In genomic region chr14:74835010-74835409, GRCm38 (mm10) we compare ENCODE assay signal across 8 mouse cellular contexts.
DNase-seq lines count a peak whose midpoint lies in the region; ATAC-seq and TF ChIP-seq lines count a peak whose summit lies in the region.
"Had no signal": no experiment of that assay in that cellular context is flagged by ENCODE, and none has a peak within 500 bp of the region (broad histone marks: within the 10 kb centered on the region; RNA-seq: fewer than 3 reads in every experiment).

No protein-coding gene starts in this region.

- no peak for TF ChIP-seq EP300 in CH12.LX (IDR thresholded peaks at IDR 0.05; ENCODE audit: low read length)

- no peak overlapping the region for H3K4me2 ChIP-seq in hindbrain, postnatal 0 days (ENCODE audit: low read depth, low read length)
- no peak overlapping the region for H3K4me2 ChIP-seq in hindbrain, embryonic 11.5 days (replicated peaks; ENCODE audit: low read depth, low read length)
- no peak overlapping the region for H3K4me2 ChIP-seq in CH12.LX (ENCODE audit: insufficient read depth, low read depth, poor library complexity, severe bottlenecking)
- H3K4me2 ChIP-seq in liver, embryonic 15.5 days = no peak overlapping the region

- dilution Hi-C loops in CH12.LX (cut with MboI; ENCODE audit: extremely low pct_ligation_motif_present, extremely low pct_unique_long_range_greater_than_20kb, low sequenced_read_pairs) = no loop called here

- no peak overlapping the region for H3K4me3 ChIP-seq in hindbrain, postnatal 0 days (ENCODE audit: low read length)
- H3K4me3 ChIP-seq in hindbrain, embryonic 11.5 days (ENCODE audit: low read depth, low read length) = no peak overlapping the region
- H3K4me3 ChIP-seq in CH12.LX (replicated peaks in 1 of 3; ENCODE audit: low read depth in 2 of 3, low read length in 2 of 3, poor library complexity in 1 of 3) = no peak overlapping the region
- H3K4me3 ChIP-seq in liver, embryonic 15.5 days (replicated peaks) = no peak overlapping the region

- H3K9me3 ChIP-seq in hindbrain, postnatal 0 days (ENCODE audit: low read length) = no peaks in the 10 kb centered on the region
- H3K9me3 ChIP-seq in hindbrain, embryonic 11.5 days (ENCODE audit: control insufficient read depth, low read length) = no peaks in the 10 kb centered on the region
- no peaks in the 10 kb centered on the region for H3K9me3 ChIP-seq in CH12.LX (replicated peaks; ENCODE audit: low read length)
- no peaks in the 10 kb centered on the region for H3K9me3 ChIP-seq in liver, embryonic 15.5 days (replicated peaks)

- no peak for TF ChIP-seq POLR2A in CH12.LX (IDR thresholded peaks at IDR 0.05; ENCODE audit: low read depth, low read length)

- H3K27me3 ChIP-seq in hindbrain, postnatal 0 days (ENCODE audit: insufficient read depth, low read length) = no peaks in the 10 kb centered on the region
- no peaks in the 10 kb centered on the region for H3K27me3 ChIP-seq in hindbrain, embryonic 11.5 days (ENCODE audit: control insufficient read depth, insufficient read depth, low read length)
- no peaks in the 10 kb centered on the region for H3K27me3 ChIP-seq in CH12.LX (replicated peaks)
- no peaks in the 10 kb centered on the region for H3K27me3 ChIP-seq in liver, embryonic 15.5 days

- H3K9ac ChIP-seq in hindbrain, postnatal 0 days (replicated peaks; ENCODE audit: low read length) = no peak overlapping the region
- H3K9ac ChIP-seq in hindbrain, embryonic 11.5 days (ENCODE audit: low read depth, low read length) = no peak overlapping the region
- no peak overlapping the region for H3K9ac ChIP-seq in CH12.LX (ENCODE audit: insufficient read depth, low read depth)
- H3K9ac ChIP-seq in liver, embryonic 15.5 days = no peak overlapping the region

- DNase-seq in hindbrain, postnatal 0 days (ENCODE audit: low spot score) = no peak
- no peak for DNase-seq in hindbrain, embryonic 11.5 days (ENCODE audit: low spot score)
- DNase-seq in CD4-positive helper T cell, adult 2 months (ENCODE audit: low read depth, low spot score) = peak; percentile 40
- DNase-seq in CH12.LX (ENCODE audit: extremely low read depth) = no peak
- DNase-seq in left cerebral cortex, adult 9 months (ENCODE audit: low spot score in 2 of 2) = no peak
- DNase-seq in adrenal gland, adult 18-20 months (ENCODE audit: low spot score in 2 of 2) = no peak
- DNase-seq: cerebellum, adult 9-10 months had no signal

- no peaks in the 10 kb centered on the region for H3K36me3 ChIP-seq in hindbrain, postnatal 0 days (ENCODE audit: insufficient read depth, low read length)
- H3K36me3 ChIP-seq in hindbrain, embryonic 11.5 days (ENCODE audit: control insufficient read depth, insufficient read depth, low read length) = no peaks in the 10 kb centered on the region
- H3K36me3 ChIP-seq in CH12.LX (replicated peaks in 1 of 2; ENCODE audit: control insufficient read depth in 1 of 2, insufficient read depth in 1 of 2, low read length in 1 of 2) = peaks cover 5 to 67% of the 10 kb centered on the region in 2 experiments
- H3K36me3 ChIP-seq in liver, embryonic 15.5 days (replicated peaks) = no peaks in the 10 kb centered on the region

- ATAC-seq in hindbrain, postnatal 0 days = 0 out of 2 replicates have a peak, but pooled peaks have one; percentile 36
- no peak for ATAC-seq in hindbrain, embryonic 11.5 days (ENCODE audit: low FRiP score)
- 0 out of 2 replicates have a peak, but pooled peaks have one; percentile 9 for ATAC-seq in liver, embryonic 15.5 days (ENCODE audit: insufficient read depth)

- H3K4me1 ChIP-seq in hindbrain, postnatal 0 days (ENCODE audit: insufficient read depth, low read length) = peaks cover 3% of the 10 kb centered on the region; the same call in 1 of the 2 replicates
- H3K4me1 ChIP-seq in hindbrain, embryonic 11.5 days (replicated peaks; ENCODE audit: control insufficient read depth, insufficient read depth, low read length) = no peaks in the 10 kb centered on the region
- peaks cover 0 to 44% of the 10 kb centered on the region in 2 experiments; a peak in 2 of 4 replicates for H3K4me1 ChIP-seq in CH12.LX (ENCODE audit: control insufficient read depth in 1 of 2, insufficient read depth in 2 of 2)
- peaks cover 7% of the 10 kb centered on the region; the same call in 1 of the 2 replicates for H3K4me1 ChIP-seq in liver, embryonic 15.5 days (replicated peaks)

- H3K79me2 ChIP-seq in CH12.LX (replicated peaks; ENCODE audit: control insufficient read depth, extremely low read depth, insufficient read depth, poor library complexity, severe bottlenecking) = peaks cover 3% of the 10 kb centered on the region; the same call in 1 of the 2 replicates

- 62% methylated on average over 1 of the region's 1 CpGs for WGBS in hindbrain, postnatal 0 days
- 55% methylated on average over 1 of the region's 1 CpGs for WGBS in hindbrain, embryonic 11.5 days
- WGBS in liver, embryonic 15.5 days (ENCODE audit: insufficient replicate concordance) = 28% methylated on average over 1 of the region's 1 CpGs

- TF ChIP-seq CTCF in hindbrain, postnatal 0 days (IDR thresholded peaks at IDR 0.05; ENCODE audit: low read depth) = no peak
- no peak for TF ChIP-seq CTCF in CH12.LX (conservative IDR thresholded peaks at IDR 0.05 in 1 of 2, IDR thresholded peaks at IDR 0.05 in 1 of 2; ENCODE audit: low read depth in 2 of 2, low read length in 2 of 2)

- in situ Hi-C loops in CH12.LX (cut with MboI; ENCODE audit: low pct_ligation_motif_present, low pct_unique_long_range_greater_than_20kb, low sequenced_read_pairs) = no loop called here

- TF ChIP-seq RAD21 in CH12.LX (IDR thresholded peaks at IDR 0.05; ENCODE audit: low read depth, low read length) = no peak

- no peak overlapping the region for H3K27ac ChIP-seq in hindbrain, postnatal 0 days
- H3K27ac ChIP-seq in hindbrain, embryonic 11.5 days (ENCODE audit: low read depth, low read length) = no peak overlapping the region
- H3K27ac ChIP-seq in CH12.LX (ENCODE audit: insufficient read depth, low read depth) = no peak overlapping the region
- no peak overlapping the region for H3K27ac ChIP-seq in liver, embryonic 15.5 days (replicated peaks)

TF ChIP-seq in CH12.LX, 34 proteins besides CTCF, POLR2A, EP300 and RAD21:
- TF ChIP-seq MYC (IDR thresholded peaks at IDR 0.05; ENCODE audit: low read depth, low read length) = 0 out of 2 replicates have a peak, but pooled peaks have one; percentile 63
- no peak for TF ChIP-seq JUN (IDR thresholded peaks at IDR 0.05; ENCODE audit: insufficient read depth, low read depth, low read length)
- TF ChIP-seq E2F4 (IDR thresholded peaks at IDR 0.05; ENCODE audit: insufficient replicate concordance, low read depth, low read length) = no peak
- TF ChIP-seq MAX (IDR thresholded peaks at IDR 0.05; ENCODE audit: low read length) = peak; percentile 39; the same call in 1 of the 2 replicates
TF ChIP-seq in CH12.LX: peak in this region for 2.
